Mouse (Mus musculus) CD8-positive naive resting alpha-beta T cell, adult 2 months (primary cell): Measurements from ENCODE around the gene Tepsin.

Source experiments
- DNase-seq, 2 experiments: peaks; one replicate each; pipeline ENCODE4 v3.0.0; 2022; ENCODE audit warnings: low read depth in 2 of 2, low spot score in 2 of 2

Gene Tepsin

GRCm38 (mm10) chr11:120098588-120099511 is at the start of gene Tepsin, which contains the start of gene Ndufaf8:
Gene Tepsin (minus strand): TSS chr11:120098731.
Gene Ndufaf8 (plus strand): TSS chr11:120098928.
- DNase-seq = peak; percentile 99 to 100

DNA sequence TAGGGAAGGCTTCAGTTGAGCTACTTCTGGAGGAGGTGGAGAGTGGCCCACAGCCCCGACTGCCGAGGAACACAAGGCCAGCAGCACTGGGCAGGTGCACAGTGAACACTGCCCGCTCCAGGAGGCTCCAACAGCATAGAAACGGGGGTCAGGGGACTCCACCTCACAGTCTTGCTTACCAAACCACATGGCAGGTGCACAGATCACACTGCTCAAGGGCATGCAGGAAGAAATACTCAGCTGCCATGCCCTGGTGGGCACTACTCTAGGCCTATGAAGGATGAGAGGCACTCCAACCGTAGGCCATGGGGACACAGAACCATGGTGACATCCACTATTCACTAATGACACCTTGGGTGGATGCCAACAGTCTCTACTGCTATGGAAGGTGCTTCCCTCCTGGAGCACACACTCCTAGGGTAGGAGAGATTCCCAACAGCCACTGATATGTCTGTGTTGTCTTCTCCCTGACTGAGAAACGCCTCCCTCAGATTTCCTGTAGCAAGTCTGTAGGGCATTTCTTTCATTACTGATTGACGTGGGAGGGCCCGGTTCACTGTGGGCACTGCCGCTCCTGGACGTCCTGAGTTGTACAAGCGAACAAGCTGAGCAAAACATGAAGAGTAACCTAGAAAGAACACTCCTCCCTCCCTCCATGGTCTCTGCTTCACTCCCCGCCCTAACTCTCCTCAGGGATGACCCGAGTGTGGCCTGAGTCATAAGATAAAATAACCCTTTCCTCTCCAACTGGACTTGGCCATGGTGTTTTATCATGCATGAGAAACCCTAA is 45.4 kb upstream of the Tepsin start:
- no peak for DNase-seq

- DNase-seq = no peak
Observed at GRCm38 (mm10) chr11:120142601-120143051, 44.1 kb upstream of the Tepsin start.

DNA sequence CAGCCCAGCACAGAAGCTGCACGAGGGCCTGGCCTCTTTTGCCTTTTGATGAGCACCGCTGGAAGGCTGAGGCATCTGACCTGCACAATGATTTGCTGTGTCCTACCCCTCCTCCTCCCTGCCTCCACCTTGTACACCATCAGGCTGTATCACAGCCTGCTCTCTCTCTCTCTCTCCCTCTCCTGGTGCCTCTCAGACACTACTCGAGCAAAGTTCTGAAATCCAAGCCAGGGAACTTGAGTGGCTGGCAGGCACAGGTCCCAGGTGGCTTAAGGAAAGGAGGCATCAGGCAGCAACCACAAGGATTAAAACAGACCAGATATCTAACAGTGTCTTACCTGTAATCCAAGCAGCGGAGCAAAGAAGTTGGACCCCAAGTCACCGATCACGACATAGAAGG is 41.7 kb upstream of the Tepsin start:
- DNase-seq = no peak

GRCm38 (mm10) chr11:120139309-120139731 is 40.8 kb upstream of the Tepsin start:
- DNase-seq = no peak

GRCm38 (mm10) chr11:120137625-120138004 is 39.1 kb upstream of the Tepsin start:
- DNase-seq = no peak

GRCm38 (mm10) chr11:120136796-120137624 is 38.5 kb upstream of the Tepsin start:
- DNase-seq = no peak

DNA sequence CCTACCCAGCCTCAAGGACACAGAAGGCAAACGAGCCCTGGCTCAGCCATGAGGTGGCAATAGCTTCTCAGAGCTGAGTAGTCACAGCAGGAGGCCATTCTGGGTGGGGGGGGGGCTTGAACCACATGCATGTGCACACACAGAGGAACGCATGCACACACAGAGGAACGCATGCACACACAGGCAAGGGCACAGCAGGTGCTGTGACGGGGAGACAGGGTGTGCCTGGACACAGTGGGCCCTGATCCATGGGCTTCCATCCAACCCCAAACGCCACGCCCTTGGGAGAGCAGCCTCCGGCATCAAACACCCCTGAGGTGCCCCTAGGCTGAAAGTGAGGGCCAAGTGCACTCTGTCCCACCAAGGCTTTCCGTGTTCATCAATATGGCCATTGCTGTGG is 37.7 kb upstream of the Tepsin start:
- DNase-seq = no peak

DNA sequence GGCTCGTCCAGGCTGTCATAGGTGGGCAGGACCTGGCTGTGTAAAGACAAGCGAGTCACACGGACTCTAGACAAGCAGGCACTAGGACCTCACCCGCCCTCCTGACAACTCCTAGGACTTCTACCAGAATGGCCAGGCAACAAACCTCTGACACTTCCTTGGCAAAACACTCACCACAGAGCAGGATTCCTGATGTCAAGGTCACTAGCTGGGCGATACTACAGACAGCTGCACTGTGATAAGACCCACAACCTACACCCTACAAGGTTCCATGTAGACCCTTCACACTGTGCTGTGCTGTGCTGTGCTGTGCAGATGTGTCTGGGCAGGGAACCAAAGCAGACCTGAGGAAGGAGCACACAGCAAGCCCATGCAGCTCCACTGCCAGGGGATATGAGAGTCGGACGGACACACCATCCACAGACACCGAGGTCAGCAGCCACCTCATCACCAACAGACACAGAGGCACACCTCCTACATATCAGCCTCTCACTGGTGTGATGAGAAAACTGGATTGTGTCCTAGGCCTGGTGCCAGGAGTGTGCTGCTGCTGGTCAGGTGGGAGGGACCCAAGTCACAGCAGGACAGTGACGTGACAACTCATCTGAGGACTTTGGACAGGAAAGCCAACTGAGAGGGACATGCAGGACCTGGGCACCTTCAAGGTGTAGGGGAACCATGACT is 36.5 kb upstream of the Tepsin start:
- DNase-seq = no peak

DNA sequence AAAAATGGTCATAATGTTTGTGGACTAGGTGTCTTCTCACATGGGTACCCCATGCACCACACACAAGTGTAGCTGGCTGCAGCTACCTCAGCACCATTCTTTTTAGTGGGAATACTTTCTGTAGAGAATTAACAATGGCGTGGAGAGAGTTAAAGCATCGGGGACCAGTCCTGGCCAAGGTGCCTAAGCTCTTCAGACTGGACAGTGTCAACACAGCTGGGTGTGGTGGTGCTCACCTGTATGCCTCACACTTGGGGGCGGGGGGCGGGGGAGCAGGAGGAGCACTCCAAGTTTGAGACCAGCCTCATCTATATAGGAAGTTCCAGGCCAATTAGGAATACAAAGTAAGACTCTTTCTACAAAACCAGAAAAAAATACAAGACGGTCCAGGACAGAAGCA is 35.6 kb upstream of the Tepsin start:
- DNase-seq = no peak

- no peak for DNase-seq
Observed at GRCm38 (mm10) chr11:120129281-120129680, 30.8 kb upstream of the Tepsin start.

- DNase-seq = no peak
Observed at GRCm38 (mm10) chr11:120126845-120127244, 28.3 kb upstream of the Tepsin start.

DNA sequence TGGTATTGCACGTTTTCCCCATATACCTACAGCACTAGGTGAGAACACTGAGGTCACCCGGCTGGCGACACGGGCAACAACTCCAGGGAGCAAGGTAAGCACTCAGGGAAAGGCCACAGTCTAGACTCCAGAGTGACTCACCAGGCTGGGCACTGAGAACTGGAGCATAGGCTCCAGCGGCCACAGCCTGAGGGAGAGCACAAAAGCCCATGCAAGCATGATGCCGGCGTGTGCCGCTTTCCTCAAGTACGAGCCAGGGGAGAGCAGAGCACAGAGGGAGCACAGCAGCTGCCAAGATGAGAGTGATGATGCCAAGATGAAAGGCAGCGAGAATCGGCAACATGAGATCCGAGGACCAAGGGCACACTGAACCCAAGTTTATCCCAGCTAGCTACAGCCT is 23.6 kb upstream of the Tepsin start:
- no peak for DNase-seq

DNA sequence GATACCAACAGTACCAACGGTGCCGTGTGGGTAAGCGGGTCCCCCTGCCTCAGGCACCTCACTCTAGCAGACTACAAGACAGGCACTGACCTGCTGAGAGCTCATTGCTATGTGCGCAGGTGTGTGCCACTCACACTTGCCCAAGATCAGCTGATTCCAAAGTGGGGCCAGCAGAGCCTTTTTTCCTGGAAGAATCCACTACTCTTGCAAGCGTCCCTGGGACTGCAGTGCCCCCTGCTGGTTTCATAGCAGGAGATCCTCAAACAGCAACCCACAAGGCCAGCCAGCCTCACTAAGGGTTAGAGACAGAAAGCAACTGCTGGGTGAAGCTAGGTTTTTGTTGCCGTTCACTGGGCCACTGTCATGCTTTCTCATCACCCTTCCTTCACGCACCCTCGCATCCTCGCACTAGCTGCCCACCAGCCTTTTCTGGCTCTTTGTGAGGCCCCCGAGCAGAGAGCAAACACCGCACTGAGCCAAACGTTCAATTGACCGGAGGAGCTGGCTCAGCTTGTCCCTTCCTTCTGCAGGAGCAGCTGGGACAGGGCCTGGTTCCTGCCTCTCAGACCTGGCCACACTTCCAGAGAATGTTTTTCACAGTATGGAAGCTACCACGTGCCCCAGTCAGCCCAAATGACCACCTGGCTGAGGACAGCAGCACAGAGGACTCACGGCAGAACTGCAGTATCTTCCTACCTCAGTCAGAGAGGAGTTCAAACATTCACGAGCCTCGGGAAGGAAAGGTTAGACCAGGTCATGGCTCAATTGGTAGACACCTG is 22.3 kb upstream of the Tepsin start:
- no peak for DNase-seq

- no peak for DNase-seq
Observed at GRCm38 (mm10) chr11:120119936-120120541, 21.5 kb upstream of the Tepsin start.

- DNase-seq = no peak
Observed at GRCm38 (mm10) chr11:120119108-120119507, 20.6 kb upstream of the Tepsin start.

- DNase-seq = no peak
Observed at GRCm38 (mm10) chr11:120117626-120118025, 19.1 kb upstream of the Tepsin start.

DNA sequence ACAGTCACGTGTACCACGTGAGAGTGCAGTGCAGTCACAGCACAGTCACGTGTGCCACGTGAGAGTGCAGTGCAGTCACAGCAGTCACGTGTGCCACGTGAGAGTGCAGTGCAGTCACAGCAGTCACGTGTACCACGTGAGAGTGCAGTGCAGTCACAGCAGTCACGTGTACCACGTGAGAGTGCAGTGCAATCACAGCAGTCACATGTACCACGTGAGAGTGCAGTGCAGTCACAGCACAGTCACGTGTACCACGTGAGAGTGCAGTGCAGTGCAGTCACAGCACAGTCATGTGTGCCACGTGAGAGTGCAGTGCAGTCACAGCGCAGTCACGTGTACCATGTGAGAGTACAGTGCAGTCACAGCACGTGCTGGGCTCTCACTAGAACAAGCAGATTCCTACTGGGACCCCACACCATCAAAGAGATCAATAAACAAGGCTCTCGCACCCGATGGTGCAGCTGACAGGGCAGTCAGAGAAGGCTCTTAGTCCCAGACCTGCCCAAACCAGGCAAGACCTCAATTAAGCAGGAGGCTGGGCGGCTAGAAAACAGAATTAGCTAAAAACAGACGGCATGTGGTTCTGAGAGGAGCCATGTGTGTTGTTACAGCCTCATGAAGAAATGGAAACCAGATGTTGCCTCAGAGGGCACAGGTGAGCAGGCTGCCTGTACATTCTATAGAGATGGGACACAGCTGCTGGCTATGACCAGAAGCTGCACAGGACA is 16.1 kb upstream of the Tepsin start:
- no peak for DNase-seq

DNA sequence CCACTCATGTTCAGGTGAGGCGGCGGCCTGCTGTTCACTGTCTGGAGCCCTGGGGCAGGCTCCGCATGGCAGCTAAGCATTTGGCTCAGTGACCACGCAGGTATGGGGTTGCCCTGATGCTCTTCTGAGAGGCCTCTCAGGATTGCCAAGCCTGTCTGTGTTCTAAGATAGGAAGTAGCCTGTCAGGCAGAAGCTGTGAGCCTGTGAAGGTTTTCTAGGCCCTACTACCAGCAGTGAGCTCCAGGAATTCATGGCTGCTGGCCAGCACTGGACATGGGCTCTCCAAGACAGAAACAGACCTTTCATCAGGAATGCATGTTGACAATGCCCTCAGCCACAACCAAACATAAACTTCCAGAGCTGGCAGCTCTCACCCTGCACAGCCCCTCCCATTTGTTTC is 13.6 kb upstream of the Tepsin start:
- no peak for DNase-seq
